Mouse (Mus musculus) liver, adult 2 months (tissue): Measurements from ENCODE around the gene Cd300e.

Experiments used
- CTCF ChIP-seq: fragments of 200-500 bp; IDR thresholded peaks from 2 replicates; pipeline ENCODE4 v1.5.1; 2011; ENCODE audit warnings: low read depth, low read length, control low read depth
- POLR2A ChIP-seq: fragments of 200-500 bp; IDR thresholded peaks from 2 replicates; pipeline ENCODE4 v1.6.1; 2011; ENCODE audit warnings: low read length, control low read depth; ENCODE audit not compliant: insufficient read depth; ENCODE audit errors: extremely low read depth

DNA sequence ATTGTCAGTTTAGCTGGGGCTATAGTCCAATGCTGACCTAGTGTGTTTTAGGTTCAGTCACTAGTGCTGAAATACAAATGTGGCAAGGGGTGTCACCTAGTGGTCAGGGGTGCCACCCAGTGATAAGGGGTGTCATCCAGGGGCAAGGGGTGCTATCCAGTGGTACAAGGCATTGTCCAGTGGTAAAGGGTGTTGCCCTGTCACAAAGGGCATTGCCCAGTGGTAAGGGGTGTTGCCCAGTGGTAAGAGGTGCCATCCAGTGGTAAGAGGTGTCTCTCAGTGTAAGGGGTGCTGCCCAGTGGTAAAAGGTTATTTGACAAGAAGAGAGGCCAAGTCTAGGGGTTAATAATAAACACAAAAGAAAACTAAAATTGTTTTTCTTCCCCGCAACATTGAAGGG, 15.5 kb upstream of the Cd300e start:
- no peak for TF ChIP-seq CTCF
- TF ChIP-seq POLR2A = no peak
